Mouse (Mus musculus) CD4-positive, CD25-positive, alpha-beta regulatory T cell, adult 2 months (primary cell): ENCODE results near the gene Dpm2.

Source experiments
- DNase-seq: peaks from one replicate; pipeline ENCODE4 v3.0.0-alpha.2; 2012; ENCODE audit warnings: low read depth, low spot score

Dpm2 gene

GRCm38 (mm10) chr2:32582830-32583799 is 12.5 kb downstream of the Dpm2 start:
- DNase-seq: peak; percentile 89

- no peak for DNase-seq
Measured at GRCm38 (mm10) chr2:32585149-32585714, 14.6 kb downstream of the Dpm2 start.

GRCm38 (mm10) chr2:32586871-32587351 is 16.3 kb downstream of the Dpm2 start, which contains the start of gene St6galnac4:
St6galnac4 (plus strand) TSS chr2:32587095.
- DNase-seq: peak; percentile 98

GRCm38 (mm10) chr2:32587731-32588321 is 17.2 kb downstream of the Dpm2 start:
- peak; percentile 71 for DNase-seq

- no peak for DNase-seq
Measured at GRCm38 (mm10) chr2:32589213-32589795, 18.6 kb downstream of the Dpm2 start.

- DNase-seq: no peak
Measured at GRCm38 (mm10) chr2:32590224-32590623, 19.6 kb downstream of the Dpm2 start.

DNA sequence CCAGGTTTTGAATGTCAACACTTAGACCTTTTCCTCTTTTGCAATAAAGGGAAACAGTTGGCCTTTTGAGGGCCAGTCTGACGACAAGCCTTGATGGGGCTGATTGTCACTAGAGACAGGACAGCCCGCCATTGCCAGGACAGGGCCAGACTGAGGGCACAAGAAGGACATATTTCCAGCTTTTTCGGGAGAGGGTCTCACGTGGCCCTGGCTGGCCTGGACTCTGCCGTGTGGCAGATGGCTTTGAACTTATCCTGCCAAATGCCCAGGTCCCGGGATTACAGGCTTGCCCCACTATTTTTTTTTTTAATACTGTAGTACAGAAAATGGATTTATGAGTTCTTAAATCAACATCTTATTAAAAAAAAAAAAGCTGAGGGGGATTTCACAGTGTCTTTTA is 20.6 kb downstream of the Dpm2 start:
- no peak for DNase-seq

DNA sequence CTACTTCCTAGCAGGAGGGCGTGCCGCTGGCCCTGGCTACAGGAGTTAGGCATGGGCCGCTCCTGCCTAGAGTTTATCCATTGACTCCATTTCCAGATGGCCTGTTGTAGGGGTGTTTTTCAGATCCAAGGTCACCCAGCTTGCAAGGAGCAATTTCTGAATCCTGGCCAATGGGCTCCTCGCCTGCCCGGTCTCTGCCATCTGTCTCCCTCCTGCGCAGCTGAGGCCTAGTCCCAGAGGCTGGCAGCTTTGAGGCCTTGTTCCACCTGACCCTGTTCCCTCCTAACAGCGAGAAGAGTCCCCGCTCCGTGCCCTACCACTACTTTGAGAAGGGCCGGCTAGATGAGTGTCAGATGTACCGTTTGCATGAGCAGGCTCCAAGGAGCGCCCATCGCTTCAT is 26.1 kb downstream of the Dpm2 start:
- DNase-seq: no peak

- no peak for DNase-seq
Measured at GRCm38 (mm10) chr2:32597248-32597647, 26.6 kb downstream of the Dpm2 start.

GRCm38 (mm10) chr2:32597699-32598098 is 27.0 kb downstream of the Dpm2 start:
- no peak for DNase-seq

- no peak for DNase-seq
Measured at GRCm38 (mm10) chr2:32598506-32598905, 27.8 kb downstream of the Dpm2 start.

DNA sequence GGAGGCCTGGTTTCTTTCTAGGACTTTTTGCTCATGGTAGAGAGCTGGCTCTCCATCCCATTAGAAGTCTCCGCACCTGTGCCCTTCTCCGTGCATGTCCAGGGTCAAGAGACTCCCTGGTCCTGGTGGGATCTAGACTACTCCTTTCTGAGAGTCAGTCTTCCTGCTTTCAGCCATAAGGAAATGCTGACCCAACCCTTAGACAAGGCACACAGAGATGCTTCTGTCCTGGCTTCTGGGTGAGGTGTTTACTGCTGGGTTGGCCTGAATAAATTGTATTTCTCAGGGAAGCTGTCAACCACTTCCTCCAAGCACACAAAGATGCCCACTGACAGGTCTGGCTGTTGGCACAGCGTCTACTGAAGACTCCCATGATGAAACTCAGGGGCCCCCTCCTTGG is 28.8 kb downstream of the Dpm2 start, which contains the start of gene St6galnac6:
Gene St6galnac6, plus strand, starts transcription at position 301 of the 400 bp plus-strand sequence.
- no peak for DNase-seq

DNA sequence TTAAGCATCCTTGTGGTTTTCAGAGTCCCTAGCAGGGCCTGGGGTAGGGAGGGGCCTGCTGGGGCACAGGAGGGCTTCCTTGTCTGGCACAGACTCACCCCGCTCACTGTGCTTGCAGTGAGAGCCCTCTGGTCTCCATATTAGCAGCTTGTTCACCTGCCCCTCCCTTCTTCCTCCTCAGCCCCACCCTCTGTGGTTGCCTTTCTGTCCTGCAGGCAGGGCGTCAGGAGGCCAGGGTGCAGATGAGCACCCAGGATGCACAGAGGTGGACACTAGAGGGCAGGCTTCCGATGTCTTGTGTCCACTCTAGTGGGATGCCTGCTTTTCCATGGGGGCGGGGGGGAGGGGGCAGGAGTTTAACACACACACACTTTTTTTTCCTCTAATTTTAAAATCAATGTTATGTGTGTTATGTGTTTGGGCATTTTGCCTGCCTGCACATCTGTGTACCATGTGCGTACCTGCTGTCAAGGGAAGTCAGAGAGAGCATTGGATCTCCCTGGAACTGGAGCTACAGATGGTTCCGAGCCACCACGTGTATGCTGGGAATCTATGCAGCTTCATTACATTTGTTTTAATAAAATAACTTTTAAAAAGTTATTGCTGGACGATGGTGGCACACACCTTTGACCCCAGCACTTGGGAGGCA is 30.9 kb downstream of the Dpm2 start:
- peak; percentile 68 for DNase-seq

DNA sequence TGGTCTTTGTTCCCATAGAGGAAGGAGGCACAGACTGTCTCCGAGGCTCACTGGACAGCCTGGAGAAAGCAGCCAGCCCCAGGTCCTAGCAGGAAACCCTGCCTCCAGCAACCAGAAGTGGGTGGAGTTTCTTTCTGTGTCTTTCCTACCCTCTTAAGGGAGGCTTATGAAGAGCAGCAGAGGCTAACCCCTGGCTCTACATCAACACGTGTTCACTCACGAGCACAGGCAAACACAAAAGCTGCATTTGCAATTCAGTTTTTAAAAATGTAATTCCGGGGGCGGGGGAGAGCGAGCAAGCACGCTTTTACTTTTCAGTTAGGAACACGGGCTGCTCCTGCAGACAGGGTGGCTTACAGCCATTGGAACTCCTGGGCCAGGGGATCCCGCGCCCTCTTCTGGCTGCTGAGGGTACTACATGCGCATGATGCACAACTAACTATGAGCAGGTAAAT is 32.0 kb downstream of the Dpm2 start:
- peak; percentile 91 for DNase-seq

DNA sequence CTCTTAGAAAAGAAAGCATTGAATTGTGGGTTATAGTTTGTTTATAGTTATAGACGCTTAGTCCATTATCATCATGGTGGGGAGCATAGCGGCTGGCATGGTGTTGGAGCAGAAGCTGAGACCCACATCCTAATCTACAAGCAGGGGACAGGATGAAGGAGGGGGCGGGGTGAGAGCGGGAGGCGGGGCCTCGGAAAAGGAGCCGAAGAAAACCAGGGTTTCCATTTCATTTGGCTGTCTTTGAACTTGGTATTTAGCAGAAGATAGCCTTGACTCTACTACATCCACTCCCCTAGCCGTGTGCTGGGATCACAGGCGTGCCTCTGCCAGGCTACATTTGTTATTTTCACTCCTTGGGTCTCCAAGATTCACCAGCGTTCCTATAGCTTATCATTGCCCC is 34.0 kb downstream of the Dpm2 start:
- no peak for DNase-seq

GRCm38 (mm10) chr2:32606161-32607142 is 35.8 kb downstream of the Dpm2 start:
- peak; percentile 82 for DNase-seq

GRCm38 (mm10) chr2:32607262-32607947 is 36.7 kb downstream of the Dpm2 start:
- DNase-seq: peak; percentile 70

GRCm38 (mm10) chr2:32608141-32608777 is 37.6 kb downstream of the Dpm2 start:
- DNase-seq: peak; percentile 44
